Comparison of ENCODE assay signal across 13 mouse cellular contexts in the genomic region with DNA sequence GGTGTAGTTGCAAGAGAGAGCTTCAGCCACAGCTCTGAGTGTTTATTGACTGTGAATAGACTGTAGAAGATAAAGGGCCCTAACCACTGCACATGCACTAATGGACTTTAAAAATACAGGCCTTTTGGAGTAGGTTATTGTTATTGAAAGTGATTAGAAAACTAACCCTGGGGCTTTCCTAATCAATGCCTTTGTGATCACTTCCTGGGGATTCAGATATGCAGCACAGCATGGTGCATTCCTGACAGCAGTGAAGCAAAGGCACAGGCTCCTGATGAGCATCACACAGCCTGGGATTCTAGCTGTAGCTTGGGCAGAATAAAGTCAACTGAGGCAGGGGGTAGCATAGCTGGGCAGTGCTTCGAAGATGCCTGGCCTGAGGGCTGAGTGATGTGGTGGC.
"Had no signal": no experiment of that assay in that cellular context is flagged by ENCODE, and none has a peak within 500 bp of the region (broad histone marks: within the 10 kb centered on the region; RNA-seq: fewer than 3 reads in every experiment).

No protein-coding gene starts in this region.

- ATAC-seq: midbrain, embryonic 13.5 days had no signal

- H3K4me3 ChIP-seq: limb, embryonic 12.5 days; midbrain, embryonic 13.5 days had no signal

- H3K9me3 ChIP-seq: limb, embryonic 12.5 days; midbrain, embryonic 13.5 days had no signal

- DNase-seq: kidney, postnatal 36 days; layer of hippocampus, adult 9-11 months; layer of hippocampus, postnatal 36 days; liver; lung, postnatal 10 days; lung, postnatal 4 days; right cerebral cortex, postnatal 25 days; thymus, postnatal 4 days had no signal

- H3K36me3 ChIP-seq: limb, embryonic 12.5 days; midbrain, embryonic 13.5 days had no signal

- H3K27ac ChIP-seq: kidney, postnatal 0 days; limb, embryonic 12.5 days; liver, embryonic 14.5 days; midbrain, embryonic 13.5 days had no signal

- H3K27me3 ChIP-seq: limb, embryonic 12.5 days; midbrain, embryonic 13.5 days had no signal

- H3K4me2 ChIP-seq: limb, embryonic 12.5 days; lung, embryonic 14.5 days; midbrain, embryonic 13.5 days had no signal

- H3K9ac ChIP-seq: limb, embryonic 12.5 days; liver, embryonic 14.5 days; lung, embryonic 14.5 days; midbrain, embryonic 13.5 days had no signal

- H3K4me1 ChIP-seq: midbrain, embryonic 13.5 days had no signal
